Mouse (Mus musculus) gastrocnemius, adult 8-10 months (tissue): ENCODE data around the gene Stim2. TPM values are rescaled to one million over a fixed set of nuclear protein-coding genes. Genes with fewer than 3 reads are reported as not detected.
A peak's percentile ranks its signal among the peaks of the same experiment; 100 is the strongest.

Source experiments
- DNase-seq, 2 experiments: peaks; one replicate each; pipeline ENCODE4 v3.0.0; 2022; ENCODE audit warnings: low spot score in 2 of 2
- total RNA-seq, 4 experiments: library from RNA; stranded (reverse); gene quantifications; 2 replicates each; pipeline ENCODE4 v1.2.4; 2022

Gene Stim2
- total RNA-seq, 4 experiments from 2014 or later = 47.7 to 62.7 (median 49.8) TPM

DNA sequence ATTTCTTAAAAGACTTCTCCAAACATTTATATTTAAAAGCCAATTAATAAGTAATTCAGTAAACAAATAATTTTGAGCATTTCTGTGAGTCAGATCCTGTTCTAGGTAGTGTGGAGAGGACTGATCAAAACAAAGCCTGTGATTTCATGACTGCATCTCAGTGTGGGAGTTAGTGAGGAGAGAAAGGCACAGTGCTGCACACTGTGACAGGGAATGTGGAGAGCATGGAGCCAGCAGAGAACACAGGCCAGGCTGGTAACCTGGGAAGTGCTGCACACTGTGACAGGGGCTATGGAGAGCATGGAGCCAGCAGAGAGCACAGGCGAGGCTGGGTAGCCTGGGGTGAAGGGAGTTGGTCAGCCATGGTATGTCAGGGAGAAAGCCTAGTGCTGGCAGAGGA is 48.1 kb downstream of the Stim2 start:
- no peak for DNase-seq

DNA sequence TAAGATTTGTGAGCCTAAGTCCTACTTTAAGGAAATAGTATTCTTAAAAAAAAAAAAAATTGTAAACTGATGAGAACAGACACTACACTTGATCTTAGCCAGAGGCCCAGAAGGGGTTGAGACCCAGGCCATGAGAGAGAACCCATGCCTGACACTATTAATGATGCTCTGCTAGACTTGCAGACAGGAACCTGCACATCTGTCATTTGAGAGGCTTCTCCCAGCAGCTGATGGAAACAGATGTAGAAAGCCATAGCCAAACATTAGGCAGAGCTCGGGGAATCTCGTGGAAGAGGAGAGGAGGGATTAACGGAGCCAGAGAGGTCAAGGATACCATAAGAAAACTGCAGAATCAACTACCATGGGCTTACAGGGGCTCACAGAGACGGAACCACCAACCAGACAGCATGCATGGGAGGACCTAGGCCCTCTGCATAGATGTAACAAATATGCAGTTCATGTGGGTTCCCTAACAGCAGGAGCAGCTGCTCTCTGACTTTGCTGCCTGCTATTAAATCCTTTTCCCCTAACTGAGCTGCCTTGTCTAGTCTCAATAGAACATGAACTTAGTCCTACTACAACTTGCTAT is 50.9 kb downstream of the Stim2 start:
- DNase-seq = no peak

DNA sequence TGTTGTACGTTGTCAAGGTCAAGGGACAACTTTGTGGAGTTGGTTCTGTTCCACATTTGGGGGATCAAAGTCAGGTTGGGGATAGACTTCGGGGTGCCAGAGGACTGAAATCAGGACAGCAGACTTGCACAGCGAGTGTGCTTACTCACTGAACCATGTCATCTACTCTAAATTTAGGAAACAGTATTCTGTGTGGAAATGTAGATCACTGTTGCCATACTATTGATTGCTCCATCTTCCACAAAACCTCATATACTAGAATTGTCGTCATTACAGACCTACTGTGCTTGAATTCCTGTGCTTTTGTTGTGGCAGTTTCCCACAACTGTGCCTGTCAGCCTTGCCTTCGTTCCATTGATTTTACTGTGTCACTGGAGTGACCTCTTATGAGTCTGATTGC is 51.6 kb downstream of the Stim2 start:
- no peak for DNase-seq

DNA sequence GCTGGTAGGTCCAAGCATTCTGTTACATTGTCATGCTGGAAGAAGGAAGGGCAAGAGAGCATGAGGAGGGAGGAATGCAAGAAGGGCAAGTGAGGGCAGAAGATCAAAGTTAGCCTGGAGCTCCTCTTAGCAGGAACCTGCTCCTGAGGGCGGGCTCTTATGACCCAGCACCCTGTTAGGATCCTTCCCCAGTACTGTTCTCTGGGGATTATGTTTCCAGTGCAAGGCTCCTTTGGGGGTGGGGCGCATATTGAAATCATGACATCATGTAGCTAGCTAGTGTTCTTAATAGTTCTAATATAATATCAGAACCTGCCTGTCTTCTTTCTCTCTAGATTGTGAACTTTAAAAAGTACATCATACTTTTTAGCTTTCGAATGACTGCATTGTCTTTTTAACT is 52.8 kb downstream of the Stim2 start:
- no peak for DNase-seq

DNA sequence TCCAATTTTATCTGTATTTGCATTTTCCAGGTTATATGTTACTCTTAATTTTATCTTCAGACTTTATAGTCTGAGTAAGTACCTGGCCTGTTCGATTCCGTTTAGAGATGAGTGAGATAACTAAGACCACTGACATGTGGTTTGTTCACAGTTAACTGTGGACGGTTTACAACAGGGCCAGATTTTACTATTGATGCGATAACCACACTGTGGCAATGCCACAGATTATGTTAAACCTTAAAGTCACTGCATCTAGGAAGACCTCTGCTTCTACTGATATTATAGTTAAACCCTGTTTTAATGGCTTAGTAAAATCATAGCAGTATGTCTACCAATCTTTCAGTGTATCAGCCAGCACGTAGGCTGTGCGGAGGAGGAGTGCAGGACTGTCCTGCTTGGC is 53.9 kb downstream of the Stim2 start:
- DNase-seq = no peak

DNA sequence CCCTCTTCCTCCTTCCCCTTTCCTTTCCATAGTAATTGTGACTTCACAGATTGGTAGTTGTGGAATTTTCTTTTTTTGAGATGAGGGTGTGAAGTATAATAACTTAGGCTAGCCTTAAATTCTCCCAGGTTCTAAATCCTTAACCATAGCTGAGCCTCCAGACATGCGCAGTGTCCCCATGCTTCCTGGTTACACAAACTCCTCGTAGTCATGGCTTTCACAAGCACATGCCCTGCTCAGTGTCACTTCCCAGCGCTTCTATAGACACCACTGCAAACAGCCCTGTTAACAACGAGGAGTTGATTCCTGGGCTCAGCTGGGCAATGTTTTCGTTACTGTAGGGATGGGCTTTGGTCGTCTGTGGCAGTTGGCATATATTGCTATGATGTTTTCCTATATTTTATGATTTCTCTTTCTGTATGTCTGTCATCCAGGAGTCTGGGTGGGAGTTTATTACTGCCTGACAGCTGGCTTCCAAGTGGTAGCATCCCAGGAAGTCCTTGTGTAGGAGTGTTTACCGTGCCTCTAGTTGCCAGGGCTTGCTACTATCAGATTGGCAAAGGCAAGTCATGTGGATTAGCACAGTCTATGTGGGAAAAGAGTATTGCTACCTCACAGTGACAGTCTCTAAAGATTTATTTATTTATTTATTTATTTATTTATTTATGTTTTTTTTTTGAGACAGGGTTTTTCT is 55.5 kb downstream of the Stim2 start:
- no peak for DNase-seq

DNA sequence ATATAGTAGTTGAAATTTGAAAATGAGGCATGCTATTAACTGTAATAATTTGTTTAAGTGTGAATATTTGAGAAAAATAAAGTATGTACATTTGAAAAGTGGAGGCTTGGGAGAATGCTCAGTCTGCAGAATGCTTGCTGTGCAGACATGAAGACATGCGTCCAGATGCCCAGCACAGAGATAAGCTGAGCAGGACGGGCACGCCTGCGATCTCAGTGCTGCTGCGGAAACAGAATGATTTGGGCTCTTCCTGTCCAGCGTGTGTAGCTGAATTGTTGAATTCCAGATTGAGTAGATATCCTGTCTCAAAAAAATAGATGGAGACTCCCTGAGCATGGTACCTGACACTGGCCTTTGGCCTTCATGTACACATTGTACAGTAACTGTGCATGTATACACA is 58.0 kb downstream of the Stim2 start:
- no peak for DNase-seq

DNA sequence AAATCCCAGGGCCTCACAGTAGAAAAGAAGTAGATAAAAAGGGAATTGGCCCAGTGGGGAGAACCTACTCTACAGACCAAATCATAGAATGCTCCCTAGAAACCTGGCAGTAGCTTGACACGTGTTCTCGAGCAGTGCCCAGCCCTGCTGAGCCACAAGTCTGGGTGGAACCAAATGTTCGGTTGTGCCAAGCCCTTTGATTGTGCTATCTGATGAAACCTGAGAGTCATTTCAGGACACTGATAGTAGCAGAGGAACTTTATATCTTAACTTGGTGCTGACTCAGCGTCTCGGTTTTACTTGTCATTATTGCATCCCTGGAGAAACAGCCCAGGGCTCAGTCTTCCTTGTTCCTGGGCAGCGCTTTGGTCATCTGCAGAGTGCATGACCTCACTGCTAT is 61.7 kb downstream of the Stim2 start:
- no peak for DNase-seq

DNA sequence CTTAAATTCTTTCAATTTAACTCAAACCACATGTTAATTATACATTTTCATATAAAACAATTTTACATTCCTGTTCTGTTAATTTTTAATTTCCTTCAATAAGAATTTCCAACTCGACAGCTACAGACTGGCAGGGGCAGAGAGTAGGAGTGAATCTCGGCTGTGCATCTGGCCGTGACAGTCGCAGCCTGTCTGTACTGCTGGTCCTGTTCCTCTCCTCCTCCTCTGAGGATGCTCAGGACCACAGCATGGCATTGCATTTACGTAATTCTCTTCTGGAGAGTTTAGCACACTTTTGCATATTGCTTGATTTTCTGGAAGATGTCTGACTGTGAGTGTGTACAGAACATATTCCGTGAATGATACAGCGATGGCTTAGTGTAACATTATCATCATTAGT is 63.8 kb downstream of the Stim2 start:
- no peak for DNase-seq

DNA sequence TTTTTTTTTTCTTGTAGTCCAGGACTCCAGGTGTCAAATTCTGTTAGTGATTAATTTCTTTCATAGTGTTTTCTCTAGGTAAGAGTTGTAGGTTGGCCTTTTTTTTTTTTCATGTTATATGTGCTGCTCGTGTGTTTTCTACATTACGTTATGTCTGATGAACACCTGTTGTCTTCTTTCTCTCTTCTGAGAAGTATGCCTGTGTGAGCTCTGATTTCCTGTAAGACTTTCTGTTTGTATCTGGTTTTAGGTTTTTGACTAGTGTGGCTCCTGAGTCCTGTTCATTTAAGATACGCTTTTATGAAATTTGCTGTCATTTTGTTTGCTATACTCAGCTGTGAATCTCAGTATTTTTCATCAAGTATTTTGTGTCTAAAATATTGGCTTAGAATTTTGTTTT is 69.3 kb downstream of the Stim2 start:
- no peak for DNase-seq

DNA sequence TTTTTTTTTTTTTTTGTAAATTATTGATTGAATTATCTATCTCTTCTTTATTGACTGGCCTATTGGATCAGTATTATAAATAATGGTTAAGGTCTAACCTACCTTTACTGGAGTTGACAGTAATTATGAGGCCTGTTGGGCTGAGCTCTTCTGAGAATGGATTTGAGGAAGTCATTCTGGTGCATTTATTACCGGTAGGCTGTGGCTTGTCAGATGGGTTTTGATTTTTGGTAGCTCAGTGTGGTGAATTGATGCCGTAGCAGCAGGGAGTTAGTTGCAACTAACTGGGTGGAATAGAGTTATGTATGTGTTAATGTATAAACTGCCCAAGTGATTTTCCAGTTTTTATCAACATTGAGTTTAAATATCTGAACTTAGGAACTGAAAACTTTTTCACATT is 72.2 kb downstream of the Stim2 start:
- no peak for DNase-seq

DNA sequence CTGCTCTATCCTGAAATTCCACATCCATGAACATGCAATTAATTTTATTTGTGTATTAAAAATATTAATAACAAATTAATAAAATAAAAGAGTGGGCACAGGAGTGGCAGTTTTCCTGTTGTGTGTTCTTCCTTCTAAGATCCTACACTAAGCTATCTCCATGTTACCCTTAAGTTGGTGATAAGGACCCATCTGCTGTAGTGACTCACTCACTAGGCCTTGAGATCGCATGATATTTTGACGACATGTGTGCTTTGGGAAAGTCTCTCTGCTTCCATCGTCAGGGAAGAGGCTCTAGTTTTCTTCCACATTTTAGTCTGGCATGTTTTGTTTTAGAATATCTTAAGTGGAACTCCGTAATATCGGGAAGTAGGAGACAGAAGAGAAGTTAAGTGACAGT is 73.0 kb downstream of the Stim2 start:
- DNase-seq = no peak

DNA sequence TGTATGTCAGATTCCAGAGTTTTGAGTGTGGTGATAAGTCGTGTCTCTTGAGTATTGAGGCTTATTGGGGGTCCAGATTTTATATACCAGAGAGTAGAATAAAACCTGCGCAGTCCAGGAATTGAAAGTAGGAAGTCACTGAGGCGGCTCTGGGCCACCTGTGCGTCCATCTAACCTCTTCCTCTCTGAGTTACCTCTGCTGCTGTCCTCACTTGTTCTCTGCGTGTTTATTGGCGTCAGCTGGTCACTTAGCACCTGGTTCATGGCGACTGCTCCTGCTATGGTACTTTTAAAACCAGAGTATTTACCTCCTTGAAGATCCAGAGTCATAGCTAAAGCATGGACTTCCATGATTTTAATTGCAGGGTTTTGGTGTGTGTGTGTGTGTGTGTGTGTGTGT is 73.4 kb downstream of the Stim2 start:
- no peak for DNase-seq

DNA sequence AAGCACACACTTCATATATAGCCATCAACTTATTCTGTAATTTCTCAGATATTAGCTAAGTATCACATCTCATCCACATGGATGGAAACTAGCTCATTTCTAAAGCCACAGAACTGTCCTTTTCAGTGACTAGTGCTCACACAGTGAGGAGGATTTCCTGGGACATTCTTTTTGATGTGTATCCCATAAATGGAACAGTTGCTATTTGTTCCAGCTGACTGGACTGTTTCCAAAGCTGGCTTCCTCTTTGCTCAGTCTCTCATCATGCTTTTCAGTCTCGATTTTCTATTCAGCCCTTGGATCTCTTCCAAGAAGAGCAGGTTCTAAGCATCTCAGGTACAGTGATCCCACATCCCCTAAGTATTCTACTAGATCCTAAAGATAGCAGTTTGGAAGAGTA is 75.0 kb downstream of the Stim2 start:
- DNase-seq = no peak

DNA sequence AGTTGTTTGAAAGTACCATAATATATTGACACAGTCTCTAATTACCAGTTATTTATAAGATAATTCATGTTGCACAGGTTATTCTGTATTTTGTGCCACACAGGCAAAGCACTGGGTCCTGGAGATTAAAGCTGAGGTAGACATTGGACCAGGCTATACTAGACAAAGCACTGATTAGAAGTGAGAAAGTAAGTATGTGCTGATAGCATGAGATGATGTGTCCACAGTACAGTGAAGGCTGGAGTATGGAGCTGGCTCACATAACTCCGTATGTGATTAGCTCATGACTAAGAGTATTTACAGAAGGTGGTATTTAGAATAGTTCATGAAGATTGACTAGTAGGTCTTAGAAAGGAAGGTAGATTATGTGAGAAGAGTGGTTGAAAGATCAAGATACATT is 81.7 kb downstream of the Stim2 start:
- DNase-seq = no peak

DNA sequence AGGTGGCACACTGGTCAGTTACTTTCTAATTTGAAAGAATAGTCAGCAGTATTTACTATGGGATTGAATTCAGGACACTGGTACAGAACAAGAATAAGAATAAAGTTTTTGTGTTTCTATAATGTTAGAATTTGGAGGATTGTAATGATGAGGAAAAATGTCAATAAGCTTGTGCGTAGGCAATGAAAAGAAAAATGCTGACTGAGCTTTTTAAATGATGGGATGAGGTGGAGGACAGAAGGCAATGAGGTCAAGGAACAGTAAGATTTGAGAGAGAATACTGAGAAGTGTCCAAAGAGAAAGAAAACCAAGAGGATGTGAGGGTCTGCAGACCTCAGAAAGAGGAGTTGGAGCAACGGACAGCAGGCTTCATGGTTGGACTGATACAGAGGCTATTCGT is 89.6 kb downstream of the Stim2 start:
- DNase-seq = no peak

DNA sequence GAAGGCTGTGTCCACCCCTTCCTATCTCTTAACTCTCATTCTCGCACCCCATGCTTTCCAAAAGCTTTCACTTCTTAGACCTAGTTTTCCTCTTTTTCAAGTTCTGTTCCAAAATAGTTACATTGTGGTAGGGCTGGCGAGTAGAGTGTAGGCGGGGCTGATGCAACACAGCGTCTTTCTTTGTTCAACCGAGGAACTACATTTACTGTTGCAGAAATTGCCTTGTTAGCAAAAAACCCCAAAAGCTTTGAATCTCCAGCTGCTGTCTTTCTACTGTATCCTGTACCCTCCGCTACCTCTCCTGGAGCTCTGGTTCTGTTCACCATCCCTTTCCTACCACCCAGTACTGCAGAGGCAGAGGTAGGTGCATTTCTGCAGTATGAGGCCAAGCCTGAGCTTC is 99.9 kb downstream of the Stim2 start:
- DNase-seq = no peak

DNA sequence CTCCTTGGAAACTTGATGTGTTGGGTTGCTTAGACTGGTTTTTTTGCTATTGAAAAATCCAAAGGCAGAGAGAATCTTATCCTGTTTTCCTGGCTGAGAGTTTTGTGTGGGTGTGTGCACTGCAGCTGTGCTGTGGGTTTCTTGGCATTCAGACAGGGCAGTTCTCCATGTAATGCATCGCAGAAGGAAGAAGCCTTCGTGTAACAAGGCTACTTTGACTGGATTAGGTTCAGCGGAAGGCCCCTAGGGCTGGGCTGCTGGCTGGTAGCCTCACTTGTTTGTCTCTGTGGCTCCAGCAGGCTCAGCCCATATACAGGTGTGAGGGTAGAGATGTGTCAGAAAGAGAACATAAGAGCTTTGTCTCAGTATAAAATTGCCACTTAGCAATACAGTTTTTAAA is 102.6 kb downstream of the Stim2 start:
- DNase-seq = peak in 1 of 2 experiments; percentile 29

DNA sequence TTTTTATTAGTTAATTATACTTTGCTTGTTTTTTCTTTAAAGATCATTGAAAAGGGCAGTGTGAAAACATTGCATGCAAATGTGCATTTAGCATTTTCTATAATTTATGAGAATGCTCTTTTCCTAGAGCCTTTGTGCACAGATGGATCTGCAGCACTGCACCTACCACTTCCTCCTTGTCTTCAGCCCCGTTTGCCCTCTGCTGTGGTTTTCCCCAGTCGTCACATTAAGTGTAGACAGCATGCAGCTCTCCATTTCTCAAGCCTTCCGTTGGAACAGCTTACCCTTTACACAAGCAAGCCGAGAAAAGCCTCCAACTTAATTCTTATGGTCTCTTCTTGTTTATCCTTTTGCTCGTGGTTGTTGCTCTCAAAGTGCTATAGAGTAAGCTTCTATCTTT is 103.0 kb downstream of the Stim2 start:
- no peak for DNase-seq

DNA sequence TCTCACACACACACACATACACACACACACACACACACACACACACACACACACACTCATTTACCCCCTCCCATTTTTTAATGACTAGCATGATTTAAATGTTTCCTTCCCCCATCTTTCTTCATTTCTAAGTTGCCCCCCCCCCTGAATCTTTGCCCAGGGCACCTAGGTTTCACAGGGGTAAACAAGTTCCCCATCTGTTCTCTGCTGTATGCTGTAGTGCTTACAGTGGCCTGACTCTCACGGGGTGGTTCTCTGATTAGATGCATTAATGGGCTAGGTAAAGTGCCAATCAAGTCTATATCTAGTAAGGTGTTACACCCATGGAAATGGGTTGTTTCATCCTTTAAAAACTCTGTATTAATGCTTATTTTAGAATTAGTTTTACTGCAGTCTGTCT is 103.7 kb downstream of the Stim2 start:
- DNase-seq = no peak

DNA sequence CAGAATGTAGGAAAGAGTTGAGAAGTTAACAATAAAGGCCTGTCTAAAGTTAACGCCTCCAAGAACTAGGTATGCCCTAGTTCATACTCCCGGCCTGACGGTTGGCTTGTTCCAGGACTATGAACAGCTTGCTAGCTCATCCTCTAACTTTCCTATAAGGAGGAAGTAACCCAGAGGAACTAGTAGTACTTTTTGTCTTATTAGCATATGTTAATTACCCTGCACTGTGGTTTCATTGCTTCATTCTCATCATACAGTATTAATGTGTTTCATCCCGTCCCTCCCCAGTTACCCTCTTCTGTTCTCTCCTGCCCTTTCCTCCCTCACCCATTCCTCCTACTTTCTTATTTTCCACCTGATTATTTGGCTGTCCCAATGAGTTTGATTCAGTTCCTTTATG is 108.4 kb downstream of the Stim2 start:
- no peak for DNase-seq

DNA sequence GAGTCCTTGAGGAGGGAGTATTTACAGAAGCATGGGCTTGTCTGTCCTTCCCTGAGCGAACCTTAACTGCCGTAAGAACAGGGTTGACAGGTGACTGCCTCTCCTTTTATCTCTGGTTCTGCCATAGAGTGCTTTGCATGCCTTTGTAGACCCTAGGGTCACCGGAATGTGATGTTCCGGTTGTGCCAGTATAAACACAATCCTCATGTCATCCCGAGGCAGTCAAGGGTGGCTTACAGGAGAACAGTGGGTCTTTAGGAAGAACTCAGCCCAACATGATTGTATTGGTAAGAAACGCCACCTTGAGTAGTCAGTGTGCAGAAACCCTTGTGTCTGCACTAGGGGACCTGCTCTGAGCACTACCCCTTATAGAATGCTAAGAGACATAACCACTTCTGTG is 108.8 kb downstream of the Stim2 start:
- no peak for DNase-seq

DNA sequence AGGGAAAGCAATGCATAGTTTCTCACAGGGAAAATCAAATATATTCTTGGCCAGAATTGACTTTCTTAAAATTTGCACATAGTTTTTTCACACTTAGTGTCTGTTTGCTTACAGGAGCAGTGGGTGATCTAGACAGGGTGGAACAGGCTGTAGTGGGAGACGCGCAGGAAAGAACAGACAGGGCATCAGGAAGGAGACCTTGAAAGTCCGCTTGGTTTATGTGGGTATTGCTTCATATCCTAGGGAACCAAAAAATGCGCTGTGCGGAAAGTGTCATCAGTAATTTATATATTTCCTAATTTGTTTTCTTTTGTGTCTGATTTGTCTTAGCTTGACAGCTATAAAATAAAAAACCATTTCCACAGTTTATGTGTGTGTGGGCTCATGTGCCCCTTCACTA is 110.8 kb downstream of the Stim2 start:
- DNase-seq = no peak

DNA sequence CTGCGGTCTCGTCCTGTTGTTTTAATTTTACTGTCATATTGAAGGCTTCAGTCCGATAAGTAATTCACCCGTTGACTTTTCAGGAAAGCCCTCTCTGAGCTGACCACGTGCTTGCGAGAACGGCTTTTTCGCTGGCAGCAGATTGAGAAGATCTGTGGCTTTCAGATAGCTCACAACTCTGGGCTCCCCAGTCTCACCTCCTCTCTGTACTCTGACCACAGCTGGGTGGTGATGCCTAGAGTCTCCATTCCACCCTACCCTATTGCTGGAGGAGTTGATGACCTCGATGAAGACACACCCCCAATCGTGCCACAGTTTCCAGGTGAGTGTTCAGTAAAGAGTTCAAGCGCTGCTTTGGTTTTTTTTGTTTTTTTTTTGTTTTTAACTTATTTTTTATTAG is 112.5 kb downstream of the Stim2 start:
- DNase-seq = no peak
